Mouse (Mus musculus) myocyte (in vitro differentiated cells): ENCODE measurements around the gene Arl6ip5.

ENCODE experiments used
- CEBPB ChIP-seq: IDR thresholded peaks from 2 replicates; pipeline ENCODE4 v1.6.1; 2011; ENCODE audit warnings: mild to moderate bottlenecking, moderate library complexity; ENCODE audit not compliant: poor library complexity, insufficient read depth, severe bottlenecking
- POLR2A ChIP-seq: IDR thresholded peaks from one replicate; pipeline ENCODE4 v1.6.1; 2011; ENCODE audit warnings: low read depth, mild to moderate bottlenecking, control low read depth, moderate library complexity; ENCODE audit not compliant: insufficient read length

DNA sequence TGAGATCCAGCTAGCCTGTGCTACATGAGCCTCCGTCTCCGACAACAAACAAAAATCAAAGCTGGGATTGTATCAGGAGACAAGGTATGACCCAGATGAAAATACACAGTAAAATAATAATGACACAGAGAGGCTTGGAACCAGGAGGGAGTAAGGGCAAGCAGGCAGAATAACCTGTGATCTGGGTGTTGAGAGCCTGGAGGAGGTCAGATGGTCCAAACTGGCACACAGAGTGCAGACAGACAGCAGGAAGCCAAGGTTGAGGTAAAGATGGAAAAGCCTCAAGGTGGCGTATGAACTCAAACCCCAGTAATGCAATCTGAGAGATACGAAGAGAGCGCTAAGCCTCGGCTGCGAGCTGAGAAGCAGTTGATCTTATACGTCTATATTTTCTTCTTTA lies 14.0 kb downstream of the Arl6ip5 start:
- no peak for TF ChIP-seq POLR2A
- TF ChIP-seq CEBPB: no peak
